Mouse (Mus musculus): Measurements from ENCODE around the gene Cnpy3. TPM values are rescaled to one million over a fixed set of nuclear protein-coding genes. Genes with fewer than 3 reads are reported as not detected.

The Cnpy3 gene
- polyA plus RNA-seq, 1 experiment from 2014 or later, result 65.8 TPM

DNA sequence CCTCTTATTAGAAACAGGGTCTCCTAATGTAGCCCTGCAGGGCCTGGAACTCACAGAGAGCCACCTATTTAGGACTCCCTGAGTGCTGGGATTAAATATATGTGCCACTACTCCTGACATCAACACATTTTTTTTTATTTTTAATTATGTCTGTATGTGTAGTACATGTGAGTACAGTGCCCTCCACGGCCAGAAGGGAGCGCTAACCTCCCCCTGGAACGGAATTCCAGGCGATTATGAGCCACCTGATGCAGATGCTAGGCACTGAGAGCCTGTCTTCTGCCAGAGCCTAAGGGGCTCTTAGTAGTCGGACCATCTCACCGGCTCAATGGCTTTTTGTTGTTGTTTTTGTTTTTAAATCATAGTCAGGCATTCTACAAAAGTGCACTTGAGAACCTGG is 24.0 kb downstream of the Cnpy3 start:
- Histone ChIP-seq H3K27ac (replicated peaks) (no peak overlapping the region), H3K9me3 (no peaks in the 10 kb centered on the region), H3K4me3 (no peak overlapping the region), H3K27me3 (replicated peaks; ENCODE audit: low read depth, poor library complexity, severe bottlenecking) (peaks cover 28% of the 10 kb centered on the region), H3K4me1 (peaks cover 14% of the 10 kb centered on the region; the same call in 1 of the 2 replicates), H3K36me3 (replicated peaks) (peaks cover 36% of the 10 kb centered on the region)
- DNase-seq (ENCODE audit: low spot score), result peak; percentile 38
- 40% methylated on average over 6 of the region's 6 CpGs for whole genome bisulfite sequencing

DNA sequence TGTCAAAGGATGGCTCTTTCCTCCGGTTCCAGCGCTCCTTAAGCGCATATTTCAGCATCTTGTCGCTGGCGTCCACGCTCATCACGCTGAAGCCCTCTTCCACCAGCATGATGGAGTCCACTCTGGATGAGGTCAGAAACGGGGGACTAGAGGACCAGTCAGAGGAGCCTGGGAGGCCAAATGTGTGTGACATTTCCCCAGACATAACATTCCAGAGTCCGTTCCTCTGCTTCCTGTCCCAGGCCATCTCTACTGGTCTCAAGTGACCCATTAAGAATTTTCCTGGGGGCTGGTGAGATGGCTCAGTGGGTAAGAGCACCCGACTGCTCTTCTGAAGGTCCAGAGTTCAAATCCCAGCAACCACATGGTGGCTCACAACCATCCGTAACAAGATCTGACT is 24.7 kb downstream of the Cnpy3 start:
- 89% methylated on average over 11 of the region's 11 CpGs for WGBS

DNA sequence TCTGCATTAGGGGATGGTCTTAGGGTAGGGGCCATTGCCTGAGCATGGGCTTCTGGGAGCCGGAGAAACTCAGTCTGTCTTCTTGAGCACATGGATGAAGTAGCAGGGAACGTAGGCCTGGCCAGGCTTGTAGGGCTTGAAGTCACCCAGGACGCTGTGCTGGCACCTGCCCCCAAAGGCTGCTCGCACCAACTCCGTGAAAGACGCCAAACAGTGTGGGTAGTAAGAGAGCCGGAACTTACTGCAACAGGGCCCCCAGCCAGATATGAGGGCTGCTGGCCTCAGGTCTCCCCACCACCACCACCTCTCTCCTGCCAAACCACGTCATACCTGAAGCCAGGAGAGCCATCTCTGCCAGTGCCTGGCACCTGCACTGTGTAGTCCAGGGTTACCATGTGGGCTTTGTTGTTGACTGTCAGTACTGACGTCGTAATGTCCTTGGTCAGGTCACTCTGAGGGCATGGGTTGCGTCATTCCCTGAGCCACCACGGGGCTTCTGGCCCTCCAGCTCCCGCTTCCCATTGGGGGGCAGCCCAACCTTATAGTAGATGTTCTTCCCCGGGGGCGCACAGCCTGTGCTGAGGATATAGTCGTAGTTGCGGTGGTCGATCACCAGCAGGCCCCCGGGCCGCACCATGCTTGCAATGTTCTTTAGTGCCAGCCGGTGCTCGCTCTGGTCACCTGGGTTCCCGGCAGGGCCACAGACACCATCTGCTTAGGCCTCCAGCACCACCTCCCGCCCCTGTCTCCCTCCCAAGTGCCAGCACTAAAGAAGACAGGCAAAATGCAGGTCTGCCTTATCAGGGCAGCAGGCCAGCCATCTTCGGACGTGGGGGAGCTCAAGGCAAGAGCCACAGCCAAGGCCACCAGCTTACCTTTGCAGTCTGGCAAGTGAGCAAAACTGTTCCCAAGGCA is 26.0 kb downstream of the Cnpy3 start:
- Histone ChIP-seq H3K27me3 (replicated peaks; ENCODE audit: low read depth, poor library complexity, severe bottlenecking) (peaks cover 28% of the 10 kb centered on the region), H3K36me3 (replicated peaks) (peaks cover 55% of the 10 kb centered on the region), H3K4me3 (no peak overlapping the region), H3K9me3 (no peaks in the 10 kb centered on the region), H3K4me1 (peaks cover 14% of the 10 kb centered on the region), H3K27ac (replicated peaks) (no peak overlapping the region)
- DNase-seq (ENCODE audit: low spot score), result no peak
- 92% methylated on average over 26 of the region's 26 CpGs for WGBS

More for the DNA sequence above, 24.7 kb downstream of the Cnpy3 start:
- peaks cover 28% of the 10 kb centered on the region for H3K27me3 ChIP-seq (replicated peaks; ENCODE audit: low read depth, poor library complexity, severe bottlenecking)
- DNase-seq (ENCODE audit: low spot score), result no peak
- no peaks in the 10 kb centered on the region for H3K9me3 ChIP-seq
- peaks cover 43% of the 10 kb centered on the region for H3K36me3 ChIP-seq (replicated peaks)
- no peak overlapping the region for H3K4me3 ChIP-seq
- H3K4me1 ChIP-seq, result peaks cover 14% of the 10 kb centered on the region; the same call in 1 of the 2 replicates
- no peak overlapping the region for H3K27ac ChIP-seq (replicated peaks)

DNA sequence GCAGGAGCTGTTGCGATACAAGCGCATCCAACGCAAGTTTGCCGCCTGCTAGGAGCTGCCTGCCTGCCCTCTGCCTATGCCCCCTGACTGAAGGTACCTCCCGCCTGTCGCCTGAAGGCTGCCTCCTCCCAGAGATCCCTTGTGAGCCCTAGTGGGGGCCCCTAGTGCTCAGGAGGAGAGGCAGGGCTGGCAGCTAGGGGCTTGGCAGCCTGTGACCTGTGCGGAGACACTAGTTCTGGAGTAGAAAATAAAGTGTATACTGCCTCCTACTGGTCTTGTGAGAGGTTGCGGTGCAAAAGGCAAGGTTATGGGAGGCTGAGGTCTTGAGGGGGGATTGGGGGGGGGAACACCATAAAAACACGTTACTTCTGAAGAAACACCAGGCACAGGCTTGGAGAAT is 26.7 kb downstream of the Cnpy3 start:
- WGBS, result 49% methylated on average over 9 of the region's 9 CpGs
- H3K27ac ChIP-seq (replicated peaks), result 0 out of 2 replicates have a peak overlapping the region, but pooled peaks have one; percentile 0
- H3K9me3 ChIP-seq, result no peaks in the 10 kb centered on the region
- H3K4me1 ChIP-seq, result peaks cover 14% of the 10 kb centered on the region
- DNase-seq (ENCODE audit: low spot score), result peak; percentile 64
- peaks cover 61% of the 10 kb centered on the region for H3K36me3 ChIP-seq (replicated peaks)
- peaks cover 25% of the 10 kb centered on the region for H3K27me3 ChIP-seq (replicated peaks; ENCODE audit: low read depth, poor library complexity, severe bottlenecking)
- no peak overlapping the region for H3K4me3 ChIP-seq

DNA sequence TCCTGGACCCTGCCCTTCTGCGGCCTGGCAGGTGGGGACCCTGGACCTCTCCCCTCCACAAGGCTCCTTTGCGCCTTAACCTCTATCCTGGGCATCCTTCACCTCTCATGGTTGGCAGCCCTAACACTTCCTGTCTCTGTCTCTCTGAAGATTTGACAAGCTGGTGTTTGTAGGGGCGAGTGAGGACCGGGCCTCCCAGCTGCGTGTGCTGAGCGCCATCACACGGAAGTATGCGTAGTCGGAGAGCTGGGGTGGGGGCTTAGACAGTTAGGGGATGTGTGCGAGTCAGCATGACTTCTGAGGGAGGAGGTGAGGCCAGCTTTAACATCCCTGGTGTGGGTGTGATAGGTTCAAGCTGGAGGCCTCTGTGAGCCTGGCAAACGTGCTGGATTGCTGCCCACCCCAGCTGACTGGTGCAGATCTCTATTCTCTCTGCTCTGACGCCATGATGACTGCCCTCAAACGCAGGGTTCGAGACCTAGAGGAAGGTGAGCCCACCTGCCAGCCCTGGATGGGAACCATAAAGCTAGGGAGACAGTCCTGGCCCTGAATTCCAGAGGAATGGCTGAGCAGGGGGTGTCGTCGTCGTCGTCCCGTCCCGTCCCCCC is 27.4 kb downstream of the Cnpy3 start:
- no peaks in the 10 kb centered on the region for H3K9me3 ChIP-seq
- H3K27ac ChIP-seq (replicated peaks), result no peak overlapping the region
- H3K27me3 ChIP-seq (replicated peaks; ENCODE audit: low read depth, poor library complexity, severe bottlenecking), result peaks cover 18% of the 10 kb centered on the region
- H3K36me3 ChIP-seq (replicated peaks), result peaks cover 65% of the 10 kb centered on the region
- H3K4me3 ChIP-seq, result no peak overlapping the region
- WGBS, result 85% methylated on average over 20 of the region's 20 CpGs
- DNase-seq (ENCODE audit: low spot score), result no peak
- peaks cover 14% of the 10 kb centered on the region for H3K4me1 ChIP-seq

DNA sequence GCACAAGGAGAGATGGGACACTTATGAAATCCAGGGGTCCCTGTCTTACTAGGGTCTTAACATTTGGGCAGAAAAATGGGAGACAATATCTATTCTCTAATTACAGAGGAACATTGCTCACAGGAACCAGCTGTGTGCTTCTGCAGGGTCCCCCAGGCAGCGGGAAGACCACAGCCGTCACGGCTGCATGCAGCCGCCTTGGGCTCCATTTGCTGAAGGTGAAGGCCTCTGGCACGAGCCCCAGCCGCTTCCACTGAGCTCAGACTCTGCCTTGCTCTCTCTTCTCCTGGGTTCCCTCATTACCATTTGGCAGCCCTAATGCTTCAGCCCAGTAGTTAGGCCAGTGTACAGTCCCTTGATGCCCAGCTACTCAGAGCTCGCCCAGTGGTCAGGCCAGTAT is 30.9 kb downstream of the Cnpy3 start:
- Histone ChIP-seq H3K27me3 (replicated peaks; ENCODE audit: low read depth, poor library complexity, severe bottlenecking) (no peaks in the 10 kb centered on the region), H3K27ac (replicated peaks) (no peak overlapping the region), H3K4me1 (peaks cover 6% of the 10 kb centered on the region), H3K4me3 (no peak overlapping the region), H3K9me3 (no peaks in the 10 kb centered on the region), H3K36me3 (replicated peaks) (peaks cover 82% of the 10 kb centered on the region)
- 93% methylated on average over 7 of the region's 7 CpGs for WGBS
- no peak for DNase-seq (ENCODE audit: low spot score)

DNA sequence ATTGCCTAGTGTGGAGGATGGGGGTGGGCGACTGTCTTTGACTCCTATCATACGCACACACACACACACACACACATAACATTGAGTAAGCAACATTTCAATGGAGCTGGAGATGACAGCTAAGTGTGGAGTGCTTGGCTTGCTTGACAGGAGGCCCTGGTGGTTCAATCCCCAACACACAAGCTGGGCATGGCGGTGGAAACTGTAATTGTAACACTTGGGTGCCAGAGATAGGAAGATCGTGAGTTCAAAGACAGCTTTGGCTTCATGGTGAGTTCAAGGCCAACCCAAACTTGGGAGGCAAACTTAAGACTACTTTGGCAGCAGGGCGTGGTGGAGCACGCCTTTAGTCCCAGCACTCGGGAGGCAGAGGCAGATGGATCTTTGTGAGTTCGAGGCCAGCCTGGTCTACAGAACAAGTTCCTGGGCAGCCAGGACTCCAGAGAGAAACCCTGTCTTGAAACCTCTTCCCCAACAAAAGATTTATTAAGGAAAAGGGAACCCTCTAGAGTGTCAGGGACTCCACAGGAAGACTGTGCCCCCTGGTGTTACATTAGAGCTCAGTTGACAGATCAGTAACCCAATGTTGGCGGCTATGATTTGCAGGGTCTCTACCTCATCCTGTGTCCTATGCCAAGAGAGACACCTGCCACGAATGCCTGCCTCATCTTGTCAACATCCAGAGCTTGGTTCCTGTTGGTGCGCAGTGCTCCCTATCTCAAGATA is 37.1 kb downstream of the Cnpy3 start:
- Histone ChIP-seq H3K9me3 (no peaks in the 10 kb centered on the region), H3K4me1 (peaks cover 21% of the 10 kb centered on the region), H3K27ac (replicated peaks) (no peak overlapping the region), H3K27me3 (replicated peaks; ENCODE audit: low read depth, poor library complexity, severe bottlenecking) (no peaks in the 10 kb centered on the region), H3K4me3 (no peak overlapping the region; the same call in 1 of the 2 replicates), H3K36me3 (replicated peaks) (peaks cover 55% of the 10 kb centered on the region)
- WGBS, result 94% methylated on average over 11 of the region's 11 CpGs
- DNase-seq (ENCODE audit: low spot score), result no peak

DNA sequence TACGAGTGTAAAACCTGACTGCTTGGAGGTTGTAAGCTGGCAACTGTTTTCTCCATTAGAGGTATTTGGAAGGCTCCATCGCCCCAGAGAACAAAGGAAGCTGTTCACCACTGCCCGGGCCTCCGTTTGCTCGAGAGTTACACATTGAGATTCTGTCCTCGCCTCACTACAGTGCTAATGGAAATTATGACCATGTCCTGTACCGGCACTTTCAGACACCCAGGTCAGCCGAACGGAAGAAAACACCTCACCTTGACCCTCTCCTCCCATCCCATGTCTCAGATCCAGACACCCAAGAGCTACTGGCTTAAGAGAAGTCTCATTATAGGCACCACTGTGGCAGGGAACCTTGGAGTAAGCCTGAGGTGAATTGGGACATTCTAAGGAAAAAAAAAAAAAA is 38.2 kb downstream of the Cnpy3 start:
- Histone ChIP-seq H3K4me3 (no peak overlapping the region), H3K9me3 (no peaks in the 10 kb centered on the region), H3K27ac (replicated peaks) (no peak overlapping the region), H3K27me3 (replicated peaks; ENCODE audit: low read depth, poor library complexity, severe bottlenecking) (no peaks in the 10 kb centered on the region), H3K36me3 (replicated peaks) (peaks cover 52% of the 10 kb centered on the region), H3K4me1 (peaks cover 21% of the 10 kb centered on the region)
- WGBS, result 92% methylated on average over 9 of the region's 9 CpGs
- DNase-seq (ENCODE audit: low spot score), result no peak

DNA sequence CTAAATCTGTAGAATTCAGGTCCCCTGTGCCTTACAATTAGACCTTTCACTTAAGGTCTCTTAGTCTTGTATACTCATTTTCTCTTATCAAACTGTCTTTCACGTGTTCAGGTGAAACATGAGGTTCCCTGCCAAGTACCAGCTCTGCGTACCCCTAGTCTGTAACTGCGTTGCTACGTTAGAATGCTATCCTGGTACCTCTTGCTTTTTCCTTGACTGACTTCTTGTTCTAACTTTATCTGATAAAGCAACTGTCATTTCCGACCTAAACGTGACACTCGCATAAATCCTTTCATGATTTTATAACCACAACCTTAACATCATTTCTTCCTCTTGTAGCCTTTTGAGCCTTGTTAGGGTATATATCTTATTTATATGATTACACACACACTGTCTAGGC is 39.6 kb downstream of the Cnpy3 start:
- H3K9me3 ChIP-seq, result no peaks in the 10 kb centered on the region
- H3K36me3 ChIP-seq (replicated peaks), result peaks cover 45% of the 10 kb centered on the region
- 79% methylated on average over 7 of the region's 7 CpGs for WGBS
- no peaks in the 10 kb centered on the region for H3K27me3 ChIP-seq (replicated peaks; ENCODE audit: low read depth, poor library complexity, severe bottlenecking)
- DNase-seq (ENCODE audit: low spot score), result no peak
- peaks cover 21% of the 10 kb centered on the region for H3K4me1 ChIP-seq
- H3K4me3 ChIP-seq, result peak overlapping the region; percentile 100
- peak overlapping the region; percentile 88; the same call in 1 of the 2 replicates for H3K27ac ChIP-seq (replicated peaks)

DNA sequence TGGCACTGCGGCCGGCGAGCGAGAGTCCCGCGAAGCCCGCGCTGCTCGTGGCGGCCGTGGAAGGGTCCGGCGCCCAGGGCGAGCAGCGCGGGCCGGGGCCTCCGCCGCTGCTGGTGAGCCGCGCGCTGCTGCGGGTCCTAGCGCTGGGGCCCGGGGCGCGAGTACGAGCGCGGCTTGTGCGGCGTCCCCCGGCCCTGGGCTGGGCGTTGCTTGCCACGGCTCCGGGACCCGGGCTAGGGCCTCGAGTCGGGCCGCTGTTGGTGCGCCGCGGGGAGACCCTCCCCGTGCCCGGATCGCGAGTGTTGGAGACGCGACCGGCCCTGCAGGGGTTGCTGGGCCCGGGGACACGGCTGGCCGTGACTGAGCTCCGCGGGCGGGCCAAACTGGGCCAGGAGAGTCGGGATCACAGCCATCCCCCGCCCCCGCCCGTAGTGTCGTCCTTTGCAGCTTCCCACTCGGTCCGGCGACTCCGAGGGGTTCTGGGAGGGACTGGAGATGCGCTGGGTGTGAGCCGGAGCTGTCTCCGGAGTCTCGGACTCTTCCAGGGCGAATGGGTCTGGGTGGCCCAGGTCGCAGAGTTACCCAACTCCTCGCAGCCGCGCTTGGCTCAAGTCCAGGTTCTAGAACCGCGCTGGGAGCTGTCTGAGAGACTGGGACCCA is 40.3 kb downstream of the Cnpy3 start:
- WGBS, result under 1% methylated on average over 76 of the region's 76 CpGs
- DNase-seq (ENCODE audit: low spot score), result peak; percentile 17
- peak overlapping the region; percentile 88 for H3K27ac ChIP-seq (replicated peaks)
- H3K4me3 ChIP-seq, result peak overlapping the region; percentile 100
- H3K36me3 ChIP-seq (replicated peaks), result peaks cover 38% of the 10 kb centered on the region
- H3K4me1 ChIP-seq, result peaks cover 22% of the 10 kb centered on the region
- no peaks in the 10 kb centered on the region for H3K9me3 ChIP-seq
- no peaks in the 10 kb centered on the region for H3K27me3 ChIP-seq (replicated peaks; ENCODE audit: low read depth, poor library complexity, severe bottlenecking)

DNA sequence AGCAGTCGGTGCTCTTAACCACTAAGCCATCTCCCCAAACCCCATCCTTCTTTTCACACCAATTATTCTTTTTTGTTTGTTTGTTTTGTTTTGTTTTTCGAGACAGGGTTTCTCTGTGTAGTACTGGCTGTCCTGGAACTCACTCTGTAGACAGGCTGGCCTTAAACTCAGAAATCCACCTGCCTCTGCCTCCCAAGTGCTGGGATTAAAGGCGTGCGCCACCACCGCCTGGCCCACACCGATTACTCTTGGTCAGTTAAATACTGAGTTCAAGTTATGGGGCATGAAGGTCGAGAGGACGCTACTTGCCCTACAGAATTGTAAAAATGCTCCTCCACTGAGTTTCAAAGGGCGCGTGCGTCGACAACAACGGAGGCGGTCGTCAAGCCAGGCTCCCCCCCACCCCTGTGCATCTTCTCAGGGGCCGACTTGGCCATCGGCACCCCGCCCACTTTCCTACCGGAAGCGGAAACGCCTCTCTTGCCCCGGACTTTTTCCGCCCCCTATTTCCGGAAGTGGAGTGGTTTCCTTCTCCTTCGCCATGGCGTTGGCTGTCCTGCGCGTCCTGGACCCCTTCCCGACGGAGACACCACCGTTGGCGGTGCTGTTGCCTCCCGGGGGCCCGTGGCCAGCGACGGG is 40.9 kb downstream of the Cnpy3 start, which contains the start of gene Pex6:
TSS of gene Pex6 (plus strand) at position 505 of the 639 bp plus-strand sequence.
- 8% methylated on average over 36 of the region's 36 CpGs for WGBS
- DNase-seq (ENCODE audit: low spot score), result peak; percentile 95
- H3K4me1 ChIP-seq, result peaks cover 26% of the 10 kb centered on the region
- H3K36me3 ChIP-seq (replicated peaks), result peaks cover 31% of the 10 kb centered on the region
- no peaks in the 10 kb centered on the region for H3K9me3 ChIP-seq
- H3K27me3 ChIP-seq (replicated peaks; ENCODE audit: low read depth, poor library complexity, severe bottlenecking), result no peaks in the 10 kb centered on the region
- H3K4me3 ChIP-seq, result peak within 1 kb of the TSS; percentile 100
- H3K27ac ChIP-seq (replicated peaks), result peak within 1 kb of the TSS; percentile 88

Measured in embryonic facial prominence, embryonic 10.5 days (tissue).